ENCODE assay signal across 11 mouse cellular contexts in genomic region chr7:19085495-19085894, GRCm38 (mm10). TPM values are rescaled to one million over a fixed set of nuclear protein-coding genes. Genes with fewer than 3 reads are reported as not detected.
DNase-seq lines count a peak whose midpoint lies in the region; ATAC-seq and TF ChIP-seq lines count a peak whose summit lies in the region.
"Had no signal": no experiment of that assay in that cellular context is flagged by ENCODE, and none has a peak within 500 bp of the region (broad histone marks: within the 10 kb centered on the region; RNA-seq: fewer than 3 reads in every experiment).

No protein-coding gene starts in this region.

- H3K27ac ChIP-seq in hindbrain, embryonic 10.5 days: 0 out of 2 replicates have a peak overlapping the region, but pooled peaks have one; percentile 46
- no peak overlapping the region for H3K27ac ChIP-seq in hindbrain, embryonic 16.5 days (ENCODE audit: low read depth, low read length)
- no peak overlapping the region for H3K27ac ChIP-seq in ES-Bruce4 (ENCODE audit: insufficient read depth, low read length)
- no peak overlapping the region for H3K27ac ChIP-seq in liver, embryonic 11.5 days (ENCODE audit: low read depth, low read length)

- no peak overlapping the region for H3K9ac ChIP-seq in hindbrain, embryonic 16.5 days (ENCODE audit: low read depth, low read length)
- no peak overlapping the region for H3K9ac ChIP-seq in ES-Bruce4 (ENCODE audit: low read depth, poor library complexity, severe bottlenecking)
- H3K9ac ChIP-seq in liver, embryonic 11.5 days (ENCODE audit: low read depth, low read length): no peak overlapping the region

- peaks cover 6% of the 10 kb centered on the region for H3K79me3 ChIP-seq in C2C12 (ENCODE audit: low read depth)

- H3K4me3 ChIP-seq in hindbrain, embryonic 10.5 days: peak overlapping the region; percentile 27
- no peak overlapping the region for H3K4me3 ChIP-seq in hindbrain, embryonic 16.5 days (ENCODE audit: low read length)
- peak overlapping the region; percentile 37 for H3K4me3 ChIP-seq in C2C12 (ENCODE audit: insufficient read depth, poor library complexity, severe bottlenecking)
- H3K4me3 ChIP-seq in ES-Bruce4 (ENCODE audit: low read depth, low read length): peak overlapping the region; percentile 51; the same call in 1 of the 2 replicates
- H3K4me3 ChIP-seq in liver, embryonic 11.5 days (ENCODE audit: low read depth, low read length): no peak overlapping the region

- H3K36me3 ChIP-seq in hindbrain, embryonic 10.5 days: peaks cover 82% of the 10 kb centered on the region
- peaks cover 47% of the 10 kb centered on the region for H3K36me3 ChIP-seq in hindbrain, embryonic 16.5 days (ENCODE audit: control insufficient read depth, insufficient read depth, low read length)
- H3K36me3 ChIP-seq in C2C12 (ENCODE audit: control insufficient read depth, insufficient read depth) (peaks cover 55% of the 10 kb centered on the region), ES-Bruce4 (ENCODE audit: control insufficient read depth, insufficient read depth, low read length, poor library complexity, severe bottlenecking) (peaks cover 9% of the 10 kb centered on the region)
- peaks cover 22% of the 10 kb centered on the region for H3K36me3 ChIP-seq in liver, embryonic 11.5 days (ENCODE audit: control insufficient read depth, insufficient read depth, low read length)

- TF ChIP-seq CTCF in C2C12 (IDR thresholded peaks at IDR 0.05; ENCODE audit: control insufficient read depth, insufficient read depth, insufficient read length) (no peak), ES-Bruce4 (IDR thresholded peaks at IDR 0.05; ENCODE audit: low read depth, low read length) (no peak)

- no peak for ATAC-seq in hindbrain, embryonic 16.5 days
- no peak for ATAC-seq in liver, embryonic 11.5 days (replicated peaks; ENCODE audit: low FRiP score)
- no peak for ATAC-seq in granulocyte monocyte progenitor cell, adult 5-6 weeks (replicated peaks; ENCODE audit: poor library complexity, severe bottlenecking)
- no peak for ATAC-seq in frontal cortex, adult (ENCODE audit: low TSS enrichment)
- ATAC-seq in megakaryocyte, adult 5-6 weeks (ENCODE audit: poor library complexity, severe bottlenecking): no peak

- H3K79me2 ChIP-seq in C2C12 (ENCODE audit: control insufficient read depth, insufficient read depth): peaks cover 31% of the 10 kb centered on the region

- TF ChIP-seq EP300 in ES-Bruce4 (IDR thresholded peaks at IDR 0.05; ENCODE audit: insufficient read depth, low read depth, low read length): no peak

- TF ChIP-seq POLR2A in ES-Bruce4 (IDR thresholded peaks at IDR 0.05; ENCODE audit: insufficient read depth, low read length): no peak

- WGBS in hindbrain, embryonic 10.5 days: 13% methylated on average over 6 of the region's 6 CpGs
- 15% methylated on average over 6 of the region's 6 CpGs for WGBS in hindbrain, embryonic 16.5 days
- 7% methylated on average over 6 of the region's 6 CpGs for WGBS in liver, embryonic 11.5 days

- H3K4me1 ChIP-seq in hindbrain, embryonic 10.5 days (replicated peaks): peaks cover 54% of the 10 kb centered on the region
- peaks cover 6% of the 10 kb centered on the region; the same call in 1 of the 2 replicates for H3K4me1 ChIP-seq in hindbrain, embryonic 16.5 days (ENCODE audit: control insufficient read depth, insufficient read depth, low read depth, low read length)
- peaks cover 4% of the 10 kb centered on the region for H3K4me1 ChIP-seq in ES-Bruce4 (ENCODE audit: control insufficient read depth, insufficient read depth, low read length)
- H3K4me1 ChIP-seq in liver, embryonic 11.5 days (replicated peaks; ENCODE audit: control insufficient read depth, insufficient read depth, low read length): peaks cover 39% of the 10 kb centered on the region

- H3K4me2 ChIP-seq in hindbrain, embryonic 16.5 days (ENCODE audit: low read length): no peak overlapping the region
- H3K4me2 ChIP-seq in liver, embryonic 11.5 days: peak overlapping the region; percentile 60

- peaks cover 17% of the 10 kb centered on the region for H3K27me3 ChIP-seq in hindbrain, embryonic 10.5 days (ENCODE audit: insufficient read depth, poor library complexity, severe bottlenecking)
- no peaks in the 10 kb centered on the region; the same call in 1 of the 2 replicates for H3K27me3 ChIP-seq in hindbrain, embryonic 16.5 days (replicated peaks; ENCODE audit: control insufficient read depth, insufficient read depth, low read length)
- H3K27me3 ChIP-seq in C2C12 (ENCODE audit: control insufficient read depth, insufficient read depth, insufficient read length) (no peaks in the 10 kb centered on the region), ES-Bruce4 (ENCODE audit: control insufficient read depth, insufficient read depth, low read length, poor library complexity, severe bottlenecking) (no peaks in the 10 kb centered on the region)
- H3K27me3 ChIP-seq in liver, embryonic 11.5 days (replicated peaks; ENCODE audit: control insufficient read depth, insufficient read depth, low read length): peaks cover 36% of the 10 kb centered on the region

- no peak for DNase-seq in hindbrain, embryonic 10.5 days (ENCODE audit: low spot score)
- DNase-seq in liver, embryonic 11.5 days (ENCODE audit: low spot score): no peak
- DNase-seq: cerebellum, adult 11 months had no signal

- H3ac ChIP-seq in C2C12 (ENCODE audit: control insufficient read depth, insufficient read length, low read depth): peak overlapping the region; percentile 88

- no peaks in the 10 kb centered on the region for H3K9me3 ChIP-seq in hindbrain, embryonic 10.5 days
- no peaks in the 10 kb centered on the region for H3K9me3 ChIP-seq in hindbrain, embryonic 16.5 days (ENCODE audit: control insufficient read depth, low read length)
- no peaks in the 10 kb centered on the region for H3K9me3 ChIP-seq in ES-Bruce4 (replicated peaks; ENCODE audit: control insufficient read depth, insufficient read depth, low read length, poor library complexity, severe bottlenecking)
- H3K9me3 ChIP-seq in liver, embryonic 11.5 days (ENCODE audit: control insufficient read depth, low read length): no peaks in the 10 kb centered on the region

RNA-seq across cellular contexts. Expression of gene Dmpk, which starts 1.8 kb away (rescaled TPM):
- 9.9 and 10.2 TPM in 2 replicates for polyA plus RNA-seq in hindbrain, embryonic 10.5 days (2016; fragmentation: Nextera tagmentation; extraction: Ambion mirVana)
- polyA plus RNA-seq in hindbrain, embryonic 16.5 days (2015; fragmentation: Nextera tagmentation; extraction: Ambion mirVana): 8.0 and 12.3 TPM in 2 replicates
- polyA plus RNA-seq in C2C12 (2012; fragmentation: generic; extraction: Trizol) (120 TPM), ES-Bruce4 (2011; ENCODE audit: insufficient read depth, insufficient read length, low read depth, missing spikeins) (12.8 and 19.5 TPM in 2 replicates)
- polyA plus RNA-seq in liver, embryonic 11.5 days (2014; fragmentation: Nextera tagmentation; extraction: Ambion mirVana): 12.4 and 13.9 TPM in 2 replicates
- 0.32 TPM in 1 of 2 replicates, not detected in the other for total RNA-seq in granulocyte monocyte progenitor cell, adult 5-6 weeks (2014; fragmentation: Nextera tagmentation)
- total RNA-seq in granulocyte monocyte progenitor cell, adult 5-6 weeks (2017): 1.0 TPM in 1 of 2 replicates, not detected in the other
- total RNA-seq in megakaryocyte, adult 5-6 weeks (2015): 2.2 and 5.4 TPM in 2 replicates
- 2.7 and 3.1 TPM in 2 replicates for total RNA-seq in megakaryocyte, adult 5-6 weeks (2017)

RNA-seq across cellular contexts. Expression of gene Six5, which starts 8.9 kb away (rescaled TPM):
- polyA plus RNA-seq in hindbrain, embryonic 10.5 days (2016; fragmentation: Nextera tagmentation; extraction: Ambion mirVana): 7.4 and 8.4 TPM in 2 replicates
- polyA plus RNA-seq in hindbrain, embryonic 16.5 days (2015; fragmentation: Nextera tagmentation; extraction: Ambion mirVana): 1.9 and 2.9 TPM in 2 replicates
- 1.6 TPM for polyA plus RNA-seq in C2C12 (2012; fragmentation: generic; extraction: Trizol)
- polyA plus RNA-seq in ES-Bruce4 (2011; ENCODE audit: insufficient read depth, insufficient read length, low read depth, missing spikeins): 2.7 and 3.8 TPM in 2 replicates
- polyA plus RNA-seq in liver, embryonic 11.5 days (2014; fragmentation: Nextera tagmentation; extraction: Ambion mirVana): 3.7 and 4.3 TPM in 2 replicates
- 4.0 and 8.1 TPM in 2 replicates for total RNA-seq in granulocyte monocyte progenitor cell, adult 5-6 weeks (2014; fragmentation: Nextera tagmentation)
- 1.6 and 2.7 TPM in 2 replicates for total RNA-seq in granulocyte monocyte progenitor cell, adult 5-6 weeks (2017)
- 0.18 TPM in 1 of 2 replicates, not detected in the other for total RNA-seq in megakaryocyte, adult 5-6 weeks (2015)
- 0.04 and 0.07 TPM in 2 replicates for total RNA-seq in megakaryocyte, adult 5-6 weeks (2017)

RNA-seq across cellular contexts. Expression of gene Dmwd, which starts 9.5 kb away (rescaled TPM):
- polyA plus RNA-seq in hindbrain, embryonic 10.5 days (2016; fragmentation: Nextera tagmentation; extraction: Ambion mirVana): 16.6 and 20.7 TPM in 2 replicates
- polyA plus RNA-seq in hindbrain, embryonic 16.5 days (2015; fragmentation: Nextera tagmentation; extraction: Ambion mirVana): 29.1 and 30.0 TPM in 2 replicates
- polyA plus RNA-seq in C2C12 (2012; fragmentation: generic; extraction: Trizol) (83.1 TPM), ES-Bruce4 (2011; ENCODE audit: insufficient read depth, insufficient read length, low read depth, missing spikeins) (43.2 and 45.1 TPM in 2 replicates)
- 10.2 and 12.8 TPM in 2 replicates for polyA plus RNA-seq in liver, embryonic 11.5 days (2014; fragmentation: Nextera tagmentation; extraction: Ambion mirVana)
- total RNA-seq in granulocyte monocyte progenitor cell, adult 5-6 weeks (2014; fragmentation: Nextera tagmentation): 2.2 and 4.9 TPM in 2 replicates
- 0.99 and 3.4 TPM in 2 replicates for total RNA-seq in granulocyte monocyte progenitor cell, adult 5-6 weeks (2017)
- 4.1 and 6.2 TPM in 2 replicates for total RNA-seq in megakaryocyte, adult 5-6 weeks (2015)
- total RNA-seq in megakaryocyte, adult 5-6 weeks (2017): 1.0 and 1.3 TPM in 2 replicates

RNA-seq across cellular contexts. Expression of gene Rsph6a, which starts 31.0 kb away (rescaled TPM):
- polyA plus RNA-seq in hindbrain, embryonic 10.5 days (2016; fragmentation: Nextera tagmentation; extraction: Ambion mirVana): not detected in 2 replicates
- 0.17 and 0.40 TPM in 2 replicates for polyA plus RNA-seq in hindbrain, embryonic 16.5 days (2015; fragmentation: Nextera tagmentation; extraction: Ambion mirVana)
- polyA plus RNA-seq in C2C12 (2012; fragmentation: generic; extraction: Trizol) (0.09 TPM), ES-Bruce4 (2011; ENCODE audit: insufficient read depth, insufficient read length, low read depth, missing spikeins) (not detected in 2 replicates)
- not detected in 2 replicates for polyA plus RNA-seq in liver, embryonic 11.5 days (2014; fragmentation: Nextera tagmentation; extraction: Ambion mirVana)
- total RNA-seq in granulocyte monocyte progenitor cell, adult 5-6 weeks (2014; fragmentation: Nextera tagmentation): not detected in 2 replicates
- total RNA-seq in granulocyte monocyte progenitor cell, adult 5-6 weeks (2017): not detected in 2 replicates
- total RNA-seq in megakaryocyte, adult 5-6 weeks (2015): not detected in 2 replicates
- not detected in 2 replicates for total RNA-seq in megakaryocyte, adult 5-6 weeks (2017)
- total RNA-seq: gastrocnemius, adult 18-20 months had no signal
- polyA plus RNA-seq: neural tube, embryonic 14.5 days had no signal

RNA-seq across cellular contexts. Expression of gene Gm4969, which starts 32.7 kb away (rescaled TPM):
- 1.2 and 1.5 TPM in 2 replicates for polyA plus RNA-seq in hindbrain, embryonic 10.5 days (2016; fragmentation: Nextera tagmentation; extraction: Ambion mirVana)
- polyA plus RNA-seq in hindbrain, embryonic 16.5 days (2015; fragmentation: Nextera tagmentation; extraction: Ambion mirVana): 7.0 and 8.8 TPM in 2 replicates
- not detected for polyA plus RNA-seq in C2C12 (2012; fragmentation: generic; extraction: Trizol)
- polyA plus RNA-seq in ES-Bruce4 (2011; ENCODE audit: insufficient read depth, insufficient read length, low read depth, missing spikeins): 0.43 and 0.46 TPM in 2 replicates
- polyA plus RNA-seq in liver, embryonic 11.5 days (2014; fragmentation: Nextera tagmentation; extraction: Ambion mirVana): 1.2 and 1.9 TPM in 2 replicates
- 0.71 TPM in 1 of 2 replicates, not detected in the other for total RNA-seq in granulocyte monocyte progenitor cell, adult 5-6 weeks (2014; fragmentation: Nextera tagmentation)
- 0.05 TPM in 1 of 2 replicates, not detected in the other for total RNA-seq in granulocyte monocyte progenitor cell, adult 5-6 weeks (2017)
- total RNA-seq in megakaryocyte, adult 5-6 weeks (2015): 0.05 TPM in 1 of 2 replicates, not detected in the other
- total RNA-seq in megakaryocyte, adult 5-6 weeks (2017): 0.29 TPM in 1 of 2 replicates, not detected in the other
- total RNA-seq: gastrocnemius, adult 18-20 months had no signal

Comparison
In these comparisons a context has a peak if more than half of its experiments do, and no peak if none do; other contexts are left out.
1. H3K4me3 ChIP-seq: peak in hindbrain, embryonic 10.5 days (single experiment), C2C12 (single experiment) and ES-Bruce4 (single experiment); none in hindbrain, embryonic 16.5 days (single experiment) and liver, embryonic 11.5 days (single experiment).